In the genomic region with DNA sequence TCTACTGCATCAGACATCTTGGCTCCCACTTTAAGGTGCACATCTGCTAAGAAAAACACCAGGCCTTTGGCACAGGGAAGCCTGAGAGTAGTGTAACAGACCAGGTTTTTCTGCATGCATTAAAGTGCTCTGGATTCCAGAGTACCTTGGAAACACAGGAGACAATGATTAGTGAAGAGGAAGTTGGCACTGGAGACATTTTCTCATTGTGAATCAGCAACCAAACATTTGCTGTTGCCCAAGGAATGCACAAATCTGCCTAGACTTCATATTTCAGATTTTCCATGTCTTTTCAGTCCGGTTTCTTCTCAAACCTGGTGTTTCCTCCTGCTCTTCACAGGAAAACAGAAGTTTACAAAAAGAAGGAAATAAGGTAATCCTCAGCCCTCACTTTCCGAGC, we compare ENCODE assay signal across 29 mouse cellular contexts. TPM values are rescaled to one million over a fixed set of nuclear protein-coding genes. Genes with fewer than 3 reads are reported as not detected.
A peak's percentile ranks its signal among the peaks of the same experiment; 100 is the strongest.
DNase-seq lines count a peak whose midpoint lies in the region; ATAC-seq and TF ChIP-seq lines count a peak whose summit lies in the region.
"Had no signal": no experiment of that assay in that cellular context is flagged by ENCODE, and none has a peak within 500 bp of the region (broad histone marks: within the 10 kb centered on the region; RNA-seq: fewer than 3 reads in every experiment).

No protein-coding gene starts in this region.

- H3K27me3 ChIP-seq in hindbrain, postnatal 0 days (ENCODE audit: insufficient read depth, low read length), result no peaks in the 10 kb centered on the region
- no peaks in the 10 kb centered on the region for H3K27me3 ChIP-seq in hindbrain, embryonic 16.5 days (replicated peaks; ENCODE audit: control insufficient read depth, insufficient read depth, low read length)
- H3K27me3 ChIP-seq: embryonic facial prominence, embryonic 13.5 days; heart, embryonic 12.5 days; hindbrain, embryonic 15.5 days; intestine, embryonic 15.5 days; limb, embryonic 15.5 days; midbrain, embryonic 15.5 days had no signal

- H3K27ac ChIP-seq in bone marrow macrophage, adult 2 months (ENCODE audit: insufficient read depth, low read depth, low read length), result peak overlapping the region; percentile 51
- H3K27ac ChIP-seq in hindbrain, postnatal 0 days, result no peak overlapping the region
- no peak overlapping the region for H3K27ac ChIP-seq in hindbrain, embryonic 16.5 days (ENCODE audit: low read depth, low read length)
- H3K27ac ChIP-seq: embryonic facial prominence, embryonic 13.5 days; heart, adult 2 months; hindbrain, embryonic 15.5 days; intestine, embryonic 15.5 days; limb, embryonic 10.5 days; limb, embryonic 15.5 days; liver, embryonic 14.5 days; midbrain, embryonic 10.5 days; midbrain, embryonic 15.5 days had no signal

- no peaks in the 10 kb centered on the region for H3K36me3 ChIP-seq in hindbrain, postnatal 0 days (ENCODE audit: insufficient read depth, low read length)
- peaks cover 3% of the 10 kb centered on the region; the same call in 1 of the 2 replicates for H3K36me3 ChIP-seq in hindbrain, embryonic 16.5 days (ENCODE audit: control insufficient read depth, insufficient read depth, low read length)
- H3K36me3 ChIP-seq: intestine, embryonic 15.5 days; midbrain, embryonic 15.5 days had no signal

- H3K4me1 ChIP-seq in bone marrow macrophage, adult 2 months (ENCODE audit: control insufficient read depth, insufficient read depth, low read length), result peaks cover 41% of the 10 kb centered on the region
- no peaks in the 10 kb centered on the region for H3K4me1 ChIP-seq in hindbrain, postnatal 0 days (ENCODE audit: insufficient read depth, low read length)
- peaks cover under 1% of the 10 kb centered on the region; the same call in 1 of the 2 replicates for H3K4me1 ChIP-seq in hindbrain, embryonic 16.5 days (ENCODE audit: control insufficient read depth, insufficient read depth, low read depth, low read length)
- H3K4me1 ChIP-seq: intestine, embryonic 15.5 days; limb, embryonic 10.5 days; limb, embryonic 15.5 days; midbrain, embryonic 15.5 days had no signal

- no peak for ATAC-seq in hindbrain, postnatal 0 days
- ATAC-seq in hindbrain, embryonic 16.5 days, result no peak
- ATAC-seq: forebrain, embryonic 14.5 days; intestine, embryonic 15.5 days; midbrain, embryonic 15.5 days had no signal

- peak; percentile 13 for DNase-seq in kidney, adult 11 months
- no peak for DNase-seq in kidney, adult 9 months
- peak; percentile 90 for DNase-seq in 3T3-L1 (ENCODE audit: low read depth, low spot score)
- peak; percentile 19 for DNase-seq in telencephalon, adult 2 months (ENCODE audit: low read depth, low spot score)
- no peak for DNase-seq in hindbrain, postnatal 0 days (ENCODE audit: low spot score)
- DNase-seq: adrenal gland, postnatal 10 days; cerebellum, adult 11-12 months; cerebellum, adult 9-11 months; embryo, embryonic 11 days; gastrocnemius, postnatal 25 days; heart, adult 2 months; kidney, postnatal 14 days; lung, adult 2 months; lung, postnatal 14 days; right cerebral cortex, postnatal 25 days; thymus, adult 18-20 months; thymus, postnatal 25 days had no signal

- no peaks in the 10 kb centered on the region for H3K9me3 ChIP-seq in hindbrain, postnatal 0 days (ENCODE audit: low read length)
- H3K9me3 ChIP-seq in hindbrain, embryonic 16.5 days (ENCODE audit: control insufficient read depth, low read length), result no peaks in the 10 kb centered on the region
- H3K9me3 ChIP-seq: embryonic facial prominence, embryonic 13.5 days; heart, embryonic 12.5 days; hindbrain, embryonic 15.5 days; intestine, embryonic 15.5 days; limb, embryonic 10.5 days; limb, embryonic 15.5 days; midbrain, embryonic 10.5 days; midbrain, embryonic 15.5 days had no signal

- H3K4me3 ChIP-seq in bone marrow macrophage, adult 2 months (ENCODE audit: insufficient read depth, low read length), result no peak overlapping the region
- H3K4me3 ChIP-seq in hindbrain, postnatal 0 days (ENCODE audit: low read length), result no peak overlapping the region
- no peak overlapping the region for H3K4me3 ChIP-seq in hindbrain, embryonic 16.5 days (ENCODE audit: low read length)
- H3K4me3 ChIP-seq: embryonic facial prominence, embryonic 13.5 days; heart, adult 2 months; heart, embryonic 12.5 days; hindbrain, embryonic 15.5 days; intestine, embryonic 15.5 days; limb, embryonic 10.5 days; limb, embryonic 15.5 days; midbrain, embryonic 10.5 days; midbrain, embryonic 15.5 days had no signal

- no peak for TF ChIP-seq CTCF in bone marrow macrophage, adult 2 months (IDR thresholded peaks at IDR 0.05; ENCODE audit: low read depth, low read length)
- TF ChIP-seq CTCF in hindbrain, postnatal 0 days (IDR thresholded peaks at IDR 0.05; ENCODE audit: low read depth), result no peak

- TF ChIP-seq POLR2A in bone marrow macrophage, adult 2 months (IDR thresholded peaks at IDR 0.05; ENCODE audit: borderline replicate concordance, low read depth, low read length), result no peak

- no peak overlapping the region for H3K9ac ChIP-seq in hindbrain, postnatal 0 days (replicated peaks; ENCODE audit: low read length)
- no peak overlapping the region for H3K9ac ChIP-seq in hindbrain, embryonic 16.5 days (ENCODE audit: low read depth, low read length)
- H3K9ac ChIP-seq: embryonic facial prominence, embryonic 13.5 days; heart, embryonic 12.5 days; hindbrain, embryonic 15.5 days; intestine, embryonic 15.5 days; limb, embryonic 15.5 days; liver, embryonic 14.5 days; midbrain, embryonic 15.5 days had no signal

- no peak overlapping the region for H3K4me2 ChIP-seq in hindbrain, postnatal 0 days (ENCODE audit: low read depth, low read length)
- no peak overlapping the region for H3K4me2 ChIP-seq in hindbrain, embryonic 16.5 days (ENCODE audit: low read length)
- H3K4me2 ChIP-seq: embryonic facial prominence, embryonic 13.5 days; heart, embryonic 12.5 days; hindbrain, embryonic 15.5 days; intestine, embryonic 15.5 days; limb, embryonic 15.5 days; midbrain, embryonic 15.5 days had no signal

- 90% methylated on average over 2 of the region's 2 CpGs for WGBS in hindbrain, postnatal 0 days
- 87% methylated on average over 2 of the region's 2 CpGs for WGBS in hindbrain, embryonic 16.5 days

RNA-seq across cellular contexts. Expression of a gene that starts 26.4 kb away (rescaled TPM):
- polyA plus RNA-seq in bone marrow macrophage, adult 2 months (2012; ENCODE audit: insufficient read depth, insufficient read length, missing spikeins), result 121 and 136 TPM in 2 replicates
- 4.4 and 5.3 TPM in 2 replicates for total RNA-seq in hindbrain, postnatal 0 days (2014; rRNA removed)
- polyA plus RNA-seq in hindbrain, postnatal 0 days (2015; fragmentation: Nextera tagmentation; extraction: Ambion mirVana), result 4.9 and 5.0 TPM in 2 replicates
- polyA plus RNA-seq in hindbrain, embryonic 16.5 days (2015; fragmentation: Nextera tagmentation; extraction: Ambion mirVana), result 4.2 and 4.8 TPM in 2 replicates

Comparison
In these comparisons a context has a peak if more than half of its experiments do, and no peak if none do; other contexts are left out.
1. DNase-seq: peak in kidney, adult 11 months (single experiment), 3T3-L1 (single experiment) and telencephalon, adult 2 months (single experiment); none in kidney, adult 9 months (single experiment) and hindbrain, postnatal 0 days (single experiment).
2. RNA of a gene that starts 26.4 kb away (polyA plus RNA-seq): 121 to 136 TPM in bone marrow macrophage, adult 2 months; 4.9 to 5.0 TPM in hindbrain, postnatal 0 days and 4.2 to 4.8 TPM in hindbrain, embryonic 16.5 days; every median in the first group is over 10 times any median in the second.